Comparison of ENCODE assay signal across 11 mouse cellular contexts in the genomic region with DNA sequence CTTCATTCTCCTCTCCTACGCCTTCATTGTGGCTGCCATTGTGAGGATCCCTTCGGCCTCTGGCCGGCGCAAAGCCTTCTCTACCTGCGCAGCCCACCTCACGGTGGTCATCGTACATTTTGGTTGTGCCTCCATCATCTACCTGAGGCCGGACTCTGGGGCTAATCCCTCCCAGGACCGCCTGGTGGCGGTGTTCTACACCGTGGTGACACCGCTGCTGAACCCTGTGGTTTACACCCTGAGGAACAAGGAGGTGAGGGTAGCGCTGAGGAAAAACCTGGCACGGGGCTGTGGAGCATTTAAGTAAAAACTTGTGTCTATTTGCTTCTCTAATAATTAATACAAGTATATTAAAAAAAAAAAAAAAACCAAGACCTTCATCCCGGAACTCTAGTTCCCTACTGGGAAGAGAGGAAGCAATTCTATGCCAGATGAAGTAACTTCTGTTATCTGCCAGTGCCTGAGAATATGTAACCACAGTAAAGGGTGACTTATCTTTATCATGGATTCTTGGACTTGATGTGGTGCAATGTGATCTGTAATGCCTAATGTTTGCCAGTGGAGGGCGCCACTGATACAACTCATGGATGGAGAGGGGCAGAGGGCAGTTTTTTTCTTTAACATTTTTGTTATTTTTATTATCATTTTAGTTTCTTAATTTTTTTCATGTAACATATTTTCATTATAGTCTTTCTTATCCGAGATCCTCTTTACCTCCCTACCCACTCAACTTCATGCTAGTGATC. TPM values are rescaled to one million over a fixed set of nuclear protein-coding genes. Genes with fewer than 3 reads are reported as not detected.
DNase-seq lines count a peak whose midpoint lies in the region; ATAC-seq and TF ChIP-seq lines count a peak whose summit lies in the region.
"Had no signal": no experiment of that assay in that cellular context is flagged by ENCODE, and none has a peak within 500 bp of the region (broad histone marks: within the 10 kb centered on the region; RNA-seq: fewer than 3 reads in every experiment).

No protein-coding gene starts in this region.

- H3K36me3 ChIP-seq in hindbrain, embryonic 10.5 days, result no peaks in the 10 kb centered on the region
- no peaks in the 10 kb centered on the region for H3K36me3 ChIP-seq in hindbrain, embryonic 12.5 days
- no peaks in the 10 kb centered on the region for H3K36me3 ChIP-seq in C2C12 (ENCODE audit: control insufficient read depth, insufficient read depth)

- no peak for ATAC-seq in hindbrain, embryonic 12.5 days (ENCODE audit: low FRiP score)
- ATAC-seq in hematopoietic stem cell, adult 5-6 weeks (replicated peaks in 1 of 2; ENCODE audit: insufficient read depth in 1 of 2, low FRiP score in 2 of 2, low TSS enrichment in 1 of 2, low read depth in 1 of 2, poor library complexity in 2 of 2, severe bottlenecking in 2 of 2), result peak; percentile 68 to 78; a peak in 3 of 4 replicates

- no peaks in the 10 kb centered on the region for H3K79me3 ChIP-seq in C2C12 (ENCODE audit: low read depth)

- no peaks in the 10 kb centered on the region for H3K9me3 ChIP-seq in hindbrain, embryonic 10.5 days
- H3K9me3 ChIP-seq in hindbrain, embryonic 12.5 days (replicated peaks), result no peaks in the 10 kb centered on the region

- no peak overlapping the region for H3K4me3 ChIP-seq in hindbrain, embryonic 10.5 days
- H3K4me3 ChIP-seq in hindbrain, embryonic 12.5 days, result no peak overlapping the region
- H3K4me3 ChIP-seq in C2C12 (ENCODE audit: insufficient read depth, poor library complexity, severe bottlenecking), result no peak overlapping the region

- peak; percentile 12 for DNase-seq in hindbrain, embryonic 10.5 days (ENCODE audit: low spot score)
- peak; percentile 31 for DNase-seq in T-cell, adult 2 months (ENCODE audit: low spot score)
- DNase-seq in thymus, postnatal 14 days, result peak; percentile 70
- no peak for DNase-seq in layer of hippocampus, adult 9-10 months (ENCODE audit: low spot score)
- DNase-seq in right cerebral cortex, postnatal 36 days (ENCODE audit: low spot score in 2 of 2), result no peak

- no peak overlapping the region for H3ac ChIP-seq in C2C12 (ENCODE audit: control insufficient read depth, insufficient read length, low read depth)

- peak; percentile 1 for TF ChIP-seq CTCF in C2C12 (IDR thresholded peaks at IDR 0.05; ENCODE audit: control insufficient read depth, insufficient read depth, insufficient read length)

- no peaks in the 10 kb centered on the region for H3K79me2 ChIP-seq in C2C12 (ENCODE audit: control insufficient read depth, insufficient read depth)

- H3K9ac ChIP-seq in hindbrain, embryonic 12.5 days, result no peak overlapping the region

- H3K4me2 ChIP-seq in hindbrain, embryonic 12.5 days (replicated peaks), result no peak overlapping the region

- no peaks in the 10 kb centered on the region for H3K27me3 ChIP-seq in hindbrain, embryonic 10.5 days (ENCODE audit: insufficient read depth, poor library complexity, severe bottlenecking)
- H3K27me3 ChIP-seq in hindbrain, embryonic 12.5 days, result no peaks in the 10 kb centered on the region
- peaks cover 9% of the 10 kb centered on the region for H3K27me3 ChIP-seq in C2C12 (ENCODE audit: control insufficient read depth, insufficient read depth, insufficient read length)

- no peaks in the 10 kb centered on the region for H3K4me1 ChIP-seq in hindbrain, embryonic 10.5 days (replicated peaks)
- H3K4me1 ChIP-seq in hindbrain, embryonic 12.5 days, result no peaks in the 10 kb centered on the region

- H3K27ac ChIP-seq in hindbrain, embryonic 10.5 days, result no peak overlapping the region
- H3K27ac ChIP-seq in hindbrain, embryonic 12.5 days, result no peak overlapping the region

- 55% methylated on average over 17 of the region's 17 CpGs for WGBS in hindbrain, embryonic 10.5 days
- WGBS in hindbrain, embryonic 12.5 days, result 53% methylated on average over 17 of the region's 17 CpGs

TF ChIP-seq in C2C12, 6 proteins besides CTCF, POLR2A, EP300 and RAD21:
- TF ChIP-seq CEBPB (IDR thresholded peaks at IDR 0.05; ENCODE audit: low read depth), result no peak
- TF ChIP-seq USF1 (IDR thresholded peaks at IDR 0.05; ENCODE audit: low read depth), result no peak
- no peak for TF ChIP-seq MYOG (IDR thresholded peaks at IDR 0.05; ENCODE audit: control insufficient read depth, extremely low read depth, insufficient read length)
- no peak for TF ChIP-seq FOSL1 (IDR thresholded peaks at IDR 0.05; ENCODE audit: insufficient read depth, low read length, poor library complexity, severe bottlenecking)
- no peak for TF ChIP-seq MAX (IDR thresholded peaks at IDR 0.05)
- TF ChIP-seq MYOD1 (IDR thresholded peaks at IDR 0.05; ENCODE audit: control insufficient read depth, insufficient read length, low read depth), result no peak
TF ChIP-seq in C2C12: peak in this region for 0.

RNA-seq across cellular contexts. Expression of a gene that starts 3.2 kb away (rescaled TPM):
- polyA plus RNA-seq in hindbrain, embryonic 10.5 days (2016; fragmentation: Nextera tagmentation; extraction: Ambion mirVana), result not detected in 2 replicates
- not detected in 2 replicates for polyA plus RNA-seq in hindbrain, embryonic 12.5 days (2016; fragmentation: Nextera tagmentation; extraction: Ambion mirVana)
- polyA plus RNA-seq in C2C12 (2012; fragmentation: generic; extraction: Trizol), result not detected
- total RNA-seq in hematopoietic stem cell, adult 5-6 weeks (2017), result not detected in 2 replicates
- polyA plus RNA-seq: embryonic facial prominence, embryonic 14.5 days; liver, embryonic 16.5 days; stomach, embryonic 16.5 days had no signal

RNA-seq across cellular contexts. Expression of a gene that starts 53.7 kb away (rescaled TPM):
- 35.5 and 48.0 TPM in 2 replicates for polyA plus RNA-seq in hindbrain, embryonic 10.5 days (2016; fragmentation: Nextera tagmentation; extraction: Ambion mirVana)
- polyA plus RNA-seq in hindbrain, embryonic 12.5 days (2016; fragmentation: Nextera tagmentation; extraction: Ambion mirVana), result 45.0 and 51.6 TPM in 2 replicates
- 23.7 TPM for polyA plus RNA-seq in C2C12 (2012; fragmentation: generic; extraction: Trizol)
- total RNA-seq in hematopoietic stem cell, adult 5-6 weeks (2017), result 14.7 and 19.3 TPM in 2 replicates

RNA-seq across cellular contexts. Expression of a gene that starts 55.7 kb away (rescaled TPM):
- polyA plus RNA-seq in hindbrain, embryonic 10.5 days (2016; fragmentation: Nextera tagmentation; extraction: Ambion mirVana), result 10.0 and 11.1 TPM in 2 replicates
- polyA plus RNA-seq in hindbrain, embryonic 12.5 days (2016; fragmentation: Nextera tagmentation; extraction: Ambion mirVana), result 12.2 and 13.0 TPM in 2 replicates
- 10.6 TPM for polyA plus RNA-seq in C2C12 (2012; fragmentation: generic; extraction: Trizol)
- total RNA-seq in hematopoietic stem cell, adult 5-6 weeks (2017), result 12.3 and 17.1 TPM in 2 replicates

Comparison
In these comparisons a context has a peak if more than half of its experiments do, and no peak if none do; other contexts are left out.
1. DNase-seq: peak in hindbrain, embryonic 10.5 days (single experiment), T-cell, adult 2 months (single experiment) and thymus, postnatal 14 days (single experiment); none in layer of hippocampus, adult 9-10 months (single experiment) and right cerebral cortex, postnatal 36 days (0 of 2).